Mouse (Mus musculus): ENCODE data around the gene Serpina3m. TPM values are rescaled to one million over a fixed set of nuclear protein-coding genes. Genes with fewer than 3 reads are reported as not detected.

The Serpina3m gene
- total and polyA plus RNA-seq, 3 experiments, result not detected

DNA sequence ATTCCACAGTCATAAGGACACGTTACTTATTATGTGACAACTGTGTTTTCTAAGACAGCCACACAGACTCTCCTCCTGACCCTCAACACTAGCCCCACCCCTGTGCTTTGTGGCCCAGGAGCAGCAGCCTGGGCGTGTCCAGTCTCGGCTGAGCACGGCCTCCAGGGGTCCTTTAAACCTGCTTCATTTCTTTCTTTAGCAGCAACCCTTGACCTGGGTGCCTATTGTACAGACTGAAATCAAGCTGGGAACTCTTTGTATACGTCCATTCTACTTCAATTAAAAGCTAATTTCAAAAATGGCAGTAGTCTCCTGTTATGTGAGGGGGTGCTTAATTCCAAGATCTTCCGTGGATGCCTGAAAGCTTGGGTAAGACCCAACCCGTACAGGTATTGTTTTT lies 94.9 kb downstream of the Serpina3m start:
- Histone ChIP-seq H3K9ac (ENCODE audit: insufficient read depth, low read depth) (no peak overlapping the region), H3K4me2 (ENCODE audit: insufficient read depth, low read depth, poor library complexity, severe bottlenecking) (no peak overlapping the region), H3K27ac (ENCODE audit: insufficient read depth, low read depth) (no peak overlapping the region), H3K4me1 (ENCODE audit: control insufficient read depth in 1 of 2, insufficient read depth in 2 of 2) (peaks cover 0 to 2% of the 10 kb centered on the region in 2 experiments; a peak in 1 of 4 replicates), H3K36me3 (replicated peaks in 1 of 2; ENCODE audit: control insufficient read depth in 1 of 2, insufficient read depth in 1 of 2, low read length in 1 of 2) (no peaks in the 10 kb centered on the region), H3K4me3 (replicated peaks in 1 of 3; ENCODE audit: low read depth in 2 of 3, low read length in 2 of 3, poor library complexity in 1 of 3) (no peak overlapping the region), H3K79me2 (replicated peaks; ENCODE audit: control insufficient read depth, extremely low read depth, insufficient read depth, poor library complexity, severe bottlenecking) (no peaks in the 10 kb centered on the region), H3K9me3 (replicated peaks; ENCODE audit: low read length) (no peaks in the 10 kb centered on the region), H3K27me3 (replicated peaks) (peaks cover 67% of the 10 kb centered on the region)
- dilution Hi-C loops (cut with MboI; ENCODE audit: extremely low pct_ligation_motif_present, extremely low pct_unique_long_range_greater_than_20kb, low sequenced_read_pairs), result no loop called here
- TF ChIP-seq NRF1 (IDR thresholded peaks at IDR 0.05; ENCODE audit: low read depth, low read length) (no peak), ZMIZ1 (IDR thresholded peaks at IDR 0.05; ENCODE audit: low read depth, low read length) (no peak), MAFK (IDR thresholded peaks at IDR 0.05; ENCODE audit: insufficient replicate concordance, low read length) (no peak), HCFC1 (IDR thresholded peaks at IDR 0.05; ENCODE audit: low read depth, low read length) (no peak), RAD21 (IDR thresholded peaks at IDR 0.05; ENCODE audit: low read depth, low read length) (no peak), MAX (IDR thresholded peaks at IDR 0.05; ENCODE audit: low read length) (no peak), UBTF (IDR thresholded peaks at IDR 0.05; ENCODE audit: low read depth, low read length) (no peak)
- in situ Hi-C loops (cut with MboI; ENCODE audit: low pct_ligation_motif_present, low pct_unique_long_range_greater_than_20kb, low sequenced_read_pairs), result loop anchor here (25.0 kb wide), 1 partner anchor 504 kb away; no protein-coding TSS in a partner anchor
- no peak for DNase-seq (ENCODE audit: extremely low read depth)

DNA sequence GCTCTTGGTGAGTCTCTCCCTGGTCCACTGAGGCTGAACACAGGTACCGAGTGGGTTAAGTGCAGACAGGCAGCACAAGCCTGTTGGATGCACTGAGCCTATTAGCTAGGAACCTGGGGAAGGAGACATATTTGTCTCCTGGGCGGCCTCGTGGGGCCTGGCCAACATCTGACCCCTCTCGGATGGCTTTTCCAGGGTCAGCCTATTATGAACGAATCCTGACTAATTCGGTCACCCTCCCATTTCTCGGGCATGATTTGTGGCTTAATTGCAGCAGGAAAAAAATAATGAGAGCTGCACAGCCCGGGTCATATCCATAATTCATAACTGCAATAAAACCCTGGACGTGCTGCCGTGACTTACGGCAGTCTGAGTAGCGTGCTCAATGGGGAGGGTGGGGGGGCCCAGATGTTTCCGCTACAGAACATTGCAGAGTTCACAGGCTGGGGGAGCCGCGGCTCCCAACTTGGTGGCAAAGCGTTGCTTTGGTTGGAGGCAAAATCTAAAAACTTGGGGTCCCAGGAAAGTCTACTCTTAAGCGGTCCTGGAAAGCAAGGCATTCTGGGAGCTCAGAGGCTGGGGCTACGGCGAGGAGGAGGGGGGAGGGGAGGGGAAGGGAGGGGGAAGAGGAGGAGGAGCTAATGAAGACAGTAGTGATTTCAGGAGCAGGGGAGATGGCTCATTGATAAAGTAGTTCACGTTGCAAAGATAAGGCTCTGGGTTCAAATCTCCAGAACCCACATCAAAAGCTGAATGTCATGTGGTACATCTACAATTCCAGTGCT lies 95.9 kb downstream of the Serpina3m start:
- Histone ChIP-seq H3K27ac (ENCODE audit: insufficient read depth, low read depth) (no peak overlapping the region), H3K4me2 (ENCODE audit: insufficient read depth, low read depth, poor library complexity, severe bottlenecking) (no peak overlapping the region), H3K9ac (ENCODE audit: insufficient read depth, low read depth) (no peak overlapping the region), H3K27me3 (replicated peaks) (peaks cover 76% of the 10 kb centered on the region), H3K36me3 (replicated peaks in 1 of 2; ENCODE audit: control insufficient read depth in 1 of 2, insufficient read depth in 1 of 2, low read length in 1 of 2) (no peaks in the 10 kb centered on the region), H3K4me3 (replicated peaks in 1 of 3; ENCODE audit: low read depth in 2 of 3, low read length in 2 of 3, poor library complexity in 1 of 3) (no peak overlapping the region), H3K4me1 (ENCODE audit: control insufficient read depth in 1 of 2, insufficient read depth in 2 of 2) (peaks cover 0 to 2% of the 10 kb centered on the region in 2 experiments; a peak in 1 of 4 replicates), H3K79me2 (replicated peaks; ENCODE audit: control insufficient read depth, extremely low read depth, insufficient read depth, poor library complexity, severe bottlenecking) (no peaks in the 10 kb centered on the region), H3K9me3 (replicated peaks; ENCODE audit: low read length) (no peaks in the 10 kb centered on the region)
- in situ Hi-C loops (cut with MboI; ENCODE audit: low pct_ligation_motif_present, low pct_unique_long_range_greater_than_20kb, low sequenced_read_pairs), result loop anchor here (25.0 kb wide), 1 partner anchor 503 kb away; no protein-coding TSS in a partner anchor
- TF ChIP-seq RCOR1 (conservative IDR thresholded peaks at IDR 0.05; ENCODE audit: low read depth, low read length) (no peak), SMC3 (IDR thresholded peaks at IDR 0.05; ENCODE audit: low read depth, low read length) (no peak), IRF4 (IDR thresholded peaks at IDR 0.05; ENCODE audit: low read depth, low read length) (no peak), POLR2A (IDR thresholded peaks at IDR 0.05; ENCODE audit: low read depth, low read length) (no peak), MAZ (IDR thresholded peaks at IDR 0.05; ENCODE audit: low read depth, low read length) (no peak), MEF2A (IDR thresholded peaks at IDR 0.05; ENCODE audit: borderline replicate concordance, low read depth, low read length) (no peak), SIN3A (IDR thresholded peaks at IDR 0.05; ENCODE audit: low read length) (no peak), JUND (conservative IDR thresholded peaks at IDR 0.05; ENCODE audit: low read depth, low read length) (no peak), KAT2A (IDR thresholded peaks at IDR 0.05; ENCODE audit: insufficient replicate concordance, low read length) (no peak), TCF12 (IDR thresholded peaks at IDR 0.05; ENCODE audit: low read depth, low read length) (no peak), NELFE (IDR thresholded peaks at IDR 0.05; ENCODE audit: low read depth, low read length) (no peak), BHLHE40 (IDR thresholded peaks at IDR 0.05; ENCODE audit: low read depth, low read length) (no peak), CHD1 (IDR thresholded peaks at IDR 0.05; ENCODE audit: low read depth, low read length) (no peak), CHD2 (IDR thresholded peaks at IDR 0.05; ENCODE audit: low read length) (no peak), USF1 (IDR thresholded peaks at IDR 0.05; ENCODE audit: low read depth, low read length) (no peak), ZKSCAN1 (IDR thresholded peaks at IDR 0.05; ENCODE audit: borderline replicate concordance, low read depth, low read length) (no peak), TBP (conservative IDR thresholded peaks at IDR 0.05; ENCODE audit: low read depth, low read length) (no peak), MXI1 (IDR thresholded peaks at IDR 0.05; ENCODE audit: low read depth, low read length) (no peak)
- DNase-seq (ENCODE audit: extremely low read depth), result no peak
- dilution Hi-C loops (cut with MboI; ENCODE audit: extremely low pct_ligation_motif_present, extremely low pct_unique_long_range_greater_than_20kb, low sequenced_read_pairs), result no loop called here

All from CH12.LX (cell line).